Mouse (Mus musculus) ZHBTc4 (cell line): ENCODE results near the gene Bmp8b.
A peak's percentile ranks its signal among the peaks of the same experiment; 100 is the strongest.
"Not testable (repeated sequence)": the region's sequence is repeated elsewhere in the genome, so short reads cannot be mapped to it uniquely, and the experiment has no call there.

Source experiments
- DNase-seq: peaks from one replicate; pipeline ENCODE4 v3.0.0-alpha.2; 2011; ENCODE audit warnings: low read depth, low spot score

The Bmp8b gene

DNA sequence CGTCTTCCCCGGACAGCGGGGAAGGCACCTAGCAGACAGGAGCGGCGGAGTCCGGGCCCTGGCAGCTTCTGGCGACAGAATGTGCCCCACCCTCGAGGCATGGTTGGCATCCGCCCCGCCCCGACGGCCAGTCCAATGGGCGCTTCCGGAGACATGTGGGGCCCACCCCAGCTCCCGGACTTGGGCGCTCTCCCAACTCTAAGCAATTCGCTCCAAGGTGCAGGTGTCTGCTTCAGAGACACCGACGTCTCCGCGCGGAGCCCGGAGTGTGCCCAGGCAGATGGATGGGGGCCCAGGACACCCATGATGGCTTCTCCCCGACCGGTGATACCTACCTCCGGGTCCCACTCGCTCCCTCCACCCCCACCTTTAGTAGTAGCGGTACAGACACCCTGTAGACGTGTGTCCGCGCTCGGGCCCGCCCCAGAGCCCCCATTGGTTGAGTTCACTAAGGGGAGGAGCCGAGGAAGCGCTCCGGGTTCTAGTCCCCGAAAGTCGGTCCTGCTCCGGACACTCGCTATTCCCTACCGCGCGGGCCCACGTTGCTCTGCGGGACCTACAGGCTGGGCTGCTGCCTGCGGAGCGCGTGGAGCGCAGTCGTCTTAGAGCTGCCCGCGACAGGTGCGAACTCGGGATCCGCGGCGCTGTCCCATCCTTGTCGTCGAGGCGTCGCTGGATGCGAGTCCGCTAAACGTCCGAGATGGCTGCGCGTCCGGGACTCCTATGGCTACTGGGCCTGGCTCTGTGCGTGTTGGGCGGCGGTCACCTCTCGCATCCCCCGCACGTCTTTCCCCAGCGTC, at the start of gene Bmp8b:
Gene Bmp8b (plus strand): TSS at position 515 of the 800 bp plus-strand sequence.
- peak; percentile 84 for DNase-seq

DNA sequence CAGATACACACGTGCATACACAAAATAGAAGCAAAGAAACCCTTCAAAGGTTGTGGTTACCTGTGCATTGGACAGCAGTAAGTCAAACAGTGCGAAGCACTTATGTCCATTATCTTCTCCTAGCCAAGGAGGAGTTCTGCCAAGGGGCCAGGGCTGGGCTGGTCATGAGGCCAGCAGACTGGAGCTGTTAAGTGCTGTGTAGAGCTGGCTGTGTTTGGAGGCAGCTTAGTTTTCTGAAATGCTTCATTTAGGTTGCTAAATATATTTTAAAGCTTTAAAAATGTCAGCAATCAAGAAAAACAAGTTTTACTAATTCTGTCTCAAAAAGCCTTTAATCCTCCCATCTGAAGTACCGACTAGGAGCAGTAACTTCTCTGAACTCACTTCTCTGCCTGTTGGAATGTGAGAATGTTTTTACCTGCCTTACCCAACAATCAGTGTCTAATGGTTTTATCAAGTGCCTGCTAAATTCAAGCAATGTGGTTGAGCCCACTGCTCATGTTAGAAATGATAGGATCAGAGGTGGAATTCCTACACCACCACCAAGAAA, 48.3 kb upstream of the Bmp8b start:
- DNase-seq = no peak

DNA sequence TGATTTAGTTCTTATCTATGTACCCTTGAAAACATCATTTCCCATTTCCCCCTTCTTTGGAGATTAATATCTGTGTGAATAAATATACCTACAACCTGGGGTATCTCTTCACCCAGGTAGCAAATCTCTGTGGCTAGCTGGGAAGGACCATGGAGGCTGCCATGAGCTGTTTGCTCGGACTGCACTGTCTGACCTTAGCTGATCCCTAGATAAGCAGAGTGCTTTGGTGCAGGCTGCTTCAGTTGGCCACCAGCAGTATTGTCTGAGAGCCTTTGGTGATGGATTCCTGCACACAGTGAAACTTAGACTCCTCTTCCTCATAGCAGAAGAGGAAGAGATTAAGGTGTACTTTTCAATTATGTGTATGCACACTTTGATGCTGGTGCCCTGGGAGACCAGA, 47.0 kb upstream of the Bmp8b start:
- DNase-seq = no peak

DNA sequence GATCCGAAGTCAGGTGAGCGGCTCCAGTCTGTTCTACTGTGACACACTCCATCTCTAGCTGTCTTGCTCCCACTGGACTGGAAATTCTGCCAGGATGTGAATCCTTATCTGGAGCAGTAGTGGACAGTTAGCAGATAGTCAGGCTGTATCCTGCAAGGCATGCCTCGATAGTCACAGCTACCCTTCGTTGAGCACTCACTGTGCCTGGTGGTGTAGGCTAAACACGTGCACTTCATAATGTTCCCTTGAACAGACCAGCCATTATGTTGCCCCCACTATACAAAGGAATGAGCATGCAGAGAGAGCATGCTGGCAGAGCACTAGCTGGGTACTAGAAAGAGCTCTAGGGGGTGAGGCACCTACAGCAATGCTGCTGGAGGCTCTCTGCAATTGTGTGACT, 43.2 kb upstream of the Bmp8b start:
- no peak for DNase-seq

DNA sequence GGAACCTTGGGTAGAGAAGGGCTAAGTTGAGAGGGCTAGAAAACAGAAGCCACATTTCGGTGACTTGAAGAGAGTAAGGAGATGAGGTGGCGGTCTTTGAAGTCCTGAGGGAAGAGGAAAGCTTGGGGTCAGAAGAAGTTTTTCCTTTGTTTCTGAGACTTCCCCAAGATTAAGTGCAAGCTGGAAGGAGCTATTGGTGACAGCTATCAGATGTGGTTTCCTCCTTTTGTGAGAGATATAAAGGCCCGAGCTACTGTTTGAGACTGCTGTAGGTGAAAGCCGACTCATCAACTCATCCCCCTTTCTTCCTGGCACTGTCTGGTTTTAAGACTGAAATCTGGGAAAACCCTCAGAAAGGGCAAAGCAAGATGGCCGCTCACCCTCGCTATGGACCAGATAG, 36.3 kb upstream of the Bmp8b start:
- DNase-seq = no peak

DNA sequence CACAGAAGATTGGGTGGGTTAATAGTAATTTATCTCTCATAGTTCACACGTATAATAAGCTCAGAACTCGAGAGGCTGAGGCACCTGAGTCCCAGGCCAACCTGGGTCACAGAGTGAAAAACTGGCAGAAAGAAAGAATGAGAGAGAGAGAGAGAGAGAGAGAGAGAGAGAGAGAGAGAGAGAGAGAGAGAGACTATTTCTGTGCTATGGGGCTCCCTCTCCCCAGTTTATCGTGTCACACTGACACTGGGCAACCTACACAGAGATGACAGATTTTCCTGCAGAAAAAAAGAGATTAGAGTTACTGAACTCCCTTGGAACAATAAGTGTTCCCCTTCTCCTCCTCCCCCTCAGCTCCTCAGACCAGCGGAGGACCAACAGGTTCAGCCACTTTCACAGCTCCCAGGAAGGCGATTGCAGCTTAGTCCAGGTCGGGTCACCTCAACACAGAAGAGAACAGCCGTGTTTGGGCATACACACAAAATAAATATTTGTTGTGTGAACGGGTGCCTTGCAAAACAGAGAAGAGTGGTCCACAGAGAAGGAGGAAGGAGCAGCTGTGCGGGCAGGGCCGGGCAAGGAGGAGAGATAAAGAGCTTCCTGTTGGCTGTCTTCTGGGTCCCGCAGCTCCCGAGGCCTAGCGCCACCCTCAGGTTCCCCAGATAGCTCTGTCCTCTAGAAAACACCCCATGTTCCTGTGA, 33.5 kb upstream of the Bmp8b start:
- peak; percentile 36 for DNase-seq

DNA sequence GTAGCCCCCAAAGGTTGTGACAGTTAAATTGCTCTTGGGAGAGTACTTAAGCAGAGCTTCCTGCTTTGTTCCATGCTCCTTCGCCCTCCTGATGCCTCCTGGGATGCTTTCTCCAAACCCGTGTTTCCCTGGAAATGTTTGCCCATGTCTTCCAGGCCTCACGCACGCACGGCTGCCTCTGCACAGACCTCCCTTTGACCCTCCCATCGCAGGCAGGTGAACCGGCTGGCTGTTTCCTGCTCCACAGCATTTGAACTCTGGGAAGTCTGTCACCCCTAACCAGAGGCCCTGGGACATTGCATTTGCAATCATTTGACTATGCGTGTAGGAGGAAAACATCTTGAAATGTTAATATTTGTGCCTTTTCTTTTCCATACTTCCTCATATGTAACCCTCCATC, 28.0 kb upstream of the Bmp8b start:
- no peak for DNase-seq

DNA sequence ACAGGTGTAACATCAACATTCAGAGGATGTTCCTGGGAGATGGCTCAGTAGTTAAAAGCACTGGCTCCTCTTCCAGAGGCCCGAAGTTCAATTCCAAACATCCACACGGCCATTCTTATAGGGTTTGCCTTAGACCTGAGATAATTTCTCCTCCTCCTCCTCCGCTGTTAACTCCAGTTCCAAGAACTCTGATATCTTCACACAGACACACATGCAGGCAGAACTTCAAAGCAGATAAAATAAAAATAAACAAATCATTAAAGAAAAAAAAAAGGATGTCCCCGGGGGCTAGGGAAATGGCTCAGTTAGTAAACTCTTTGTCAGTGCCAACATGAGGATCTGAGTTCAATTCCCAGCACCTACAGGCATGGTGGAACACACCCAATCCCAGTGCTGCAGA, 26.7 kb upstream of the Bmp8b start:
- no peak for DNase-seq

DNA sequence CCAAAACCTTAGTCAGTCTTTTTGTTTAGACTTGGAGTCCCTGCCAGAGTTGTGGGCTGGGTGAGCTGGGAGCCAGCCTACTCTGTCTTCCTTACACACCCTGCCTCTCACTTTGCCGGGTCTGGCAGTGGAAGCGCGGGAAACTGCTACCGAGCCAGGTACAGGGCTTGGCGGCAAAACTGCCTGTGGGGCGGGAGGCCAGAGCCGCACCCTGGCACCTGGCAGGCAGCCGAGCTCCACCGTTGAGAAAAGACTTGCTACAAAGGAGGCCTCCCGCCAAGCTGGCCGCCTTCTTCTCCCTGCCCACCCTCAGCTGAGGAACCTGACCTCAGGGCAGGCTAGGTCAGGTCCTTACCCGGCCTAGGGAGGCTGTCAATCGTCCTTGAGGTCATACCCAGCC, 24.2 kb upstream of the Bmp8b start:
- DNase-seq = no peak

DNA sequence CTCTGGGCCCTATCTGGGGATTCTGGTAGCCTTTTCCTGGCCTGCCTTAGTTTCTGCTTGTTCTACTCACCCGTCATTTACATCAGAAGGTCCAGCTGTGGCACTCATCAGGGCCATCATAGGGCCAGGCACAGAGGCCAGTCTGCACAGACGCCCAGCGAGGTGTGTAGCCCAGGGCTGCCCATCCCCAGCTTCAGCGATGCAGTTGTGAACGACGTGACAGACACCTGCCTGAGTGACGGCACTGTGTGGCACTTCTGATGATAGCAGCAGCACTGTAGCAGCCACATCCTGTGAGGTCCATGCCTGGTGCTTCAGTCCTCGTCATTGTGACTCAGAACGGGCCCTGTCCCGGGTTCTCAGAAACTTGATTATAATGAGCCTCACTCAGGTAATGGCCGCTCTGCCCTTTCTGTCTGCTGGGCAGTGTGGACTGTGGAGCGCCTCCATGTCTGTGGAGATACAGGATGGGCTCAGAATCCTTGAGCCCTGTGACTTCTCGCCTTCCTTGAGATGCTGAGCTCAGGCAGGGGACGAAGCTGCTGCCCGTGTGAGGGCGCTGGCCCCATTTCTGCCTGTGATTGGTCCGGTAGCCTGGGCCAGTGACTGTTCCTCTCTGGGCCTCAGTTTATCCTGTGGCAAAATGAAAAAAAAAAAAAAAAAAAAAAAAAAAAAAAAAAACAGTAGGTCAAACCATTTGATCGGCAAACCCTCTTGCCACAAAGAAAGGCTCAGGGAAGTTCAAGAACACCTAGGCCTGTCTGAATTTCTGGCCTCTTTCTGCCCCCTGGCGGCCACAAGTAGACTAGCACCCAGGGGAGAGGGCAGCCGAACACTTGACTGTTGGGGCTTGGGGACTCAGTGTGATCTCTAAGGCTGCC, 22.4 kb upstream of the Bmp8b start:
- peak; percentile 88 for DNase-seq

DNA sequence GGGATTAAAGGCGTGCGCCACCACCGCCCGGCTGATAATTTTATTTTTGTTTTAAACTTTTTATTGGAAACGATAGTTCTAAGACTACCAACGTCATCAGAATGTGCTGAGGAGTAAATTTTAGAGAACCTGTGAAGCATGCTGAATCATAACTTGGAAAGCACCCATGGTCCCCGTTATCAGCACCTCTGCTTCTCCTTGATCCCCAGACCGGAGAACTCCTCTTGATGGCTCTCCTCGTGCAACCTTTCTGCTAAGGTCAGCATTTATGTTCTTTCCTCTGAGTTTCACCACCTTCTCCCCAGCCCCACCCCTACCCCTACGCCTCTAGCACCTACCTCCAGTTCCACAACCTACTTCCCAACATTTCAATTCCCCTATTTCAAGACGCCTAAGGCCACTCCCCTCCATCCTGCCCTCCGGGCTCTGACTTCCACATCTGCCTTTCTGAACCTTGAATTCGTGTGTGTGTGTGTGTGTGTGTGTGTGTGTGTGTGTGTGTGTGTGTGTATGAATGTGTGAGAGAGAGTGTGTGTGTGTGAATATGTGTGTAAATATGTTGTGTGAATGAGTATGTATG, 21.6 kb upstream of the Bmp8b start:
- no peak for DNase-seq

DNA sequence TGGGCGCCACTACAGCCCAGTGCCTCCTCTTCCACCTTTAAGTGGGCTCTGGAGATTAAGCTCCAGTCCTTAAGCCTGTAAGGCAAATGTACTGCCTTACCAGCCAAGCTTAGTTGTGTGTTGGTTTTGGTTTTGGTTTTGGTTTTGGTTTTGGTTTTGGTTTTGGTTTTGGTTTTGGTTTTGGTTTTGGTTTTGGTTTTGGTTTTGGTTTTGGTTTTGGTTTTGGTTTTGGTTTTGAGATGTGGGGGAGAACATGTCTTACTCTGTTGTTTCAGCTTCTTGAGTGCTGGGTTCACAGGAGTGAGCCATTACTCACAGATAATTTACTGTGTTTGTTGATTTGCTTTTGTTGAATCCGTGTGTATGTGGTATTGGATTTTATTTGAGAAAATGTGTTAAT, 19.7 kb upstream of the Bmp8b start:
- DNase-seq = no peak

DNA sequence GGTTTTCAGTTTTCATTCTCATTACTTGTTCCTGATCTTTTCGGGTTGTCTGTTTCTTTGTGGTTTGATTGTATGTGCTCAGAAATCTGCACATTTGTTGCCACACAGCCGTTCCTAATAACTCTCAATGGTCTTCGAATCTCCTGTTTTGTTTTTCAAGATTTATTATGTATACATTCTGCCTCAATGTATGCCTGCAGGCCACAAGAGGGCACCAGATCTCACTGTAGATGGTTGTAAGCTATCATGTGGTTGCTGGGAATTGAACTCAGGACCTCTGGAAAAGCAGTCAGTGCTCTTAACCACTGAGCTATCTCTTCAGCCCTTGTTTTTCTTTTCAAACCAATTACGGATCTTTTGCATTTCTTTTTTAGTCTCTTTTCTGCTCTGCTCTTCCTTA, 18.6 kb upstream of the Bmp8b start:
- peak; percentile 31 for DNase-seq

DNA sequence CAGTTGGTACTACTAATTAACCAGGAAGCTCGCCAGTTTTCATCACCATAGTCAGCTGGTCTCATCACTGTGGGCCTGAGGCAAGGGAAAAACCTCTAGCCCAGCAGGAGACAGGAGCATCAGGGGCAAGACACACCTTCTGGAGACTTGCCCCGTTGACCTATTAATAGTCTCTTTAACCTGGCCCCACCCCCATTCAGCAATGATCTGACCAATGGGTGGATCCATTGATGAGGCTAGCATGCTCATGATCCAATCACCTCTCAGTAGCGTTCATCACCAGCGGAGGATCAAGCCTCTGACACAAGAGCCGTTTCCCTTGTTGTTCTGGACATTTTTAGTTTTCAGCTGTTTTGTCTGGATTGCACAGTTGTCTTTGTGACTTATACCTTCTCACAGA, 12.3 kb upstream of the Bmp8b start:
- peak; percentile 80 for DNase-seq

DNA sequence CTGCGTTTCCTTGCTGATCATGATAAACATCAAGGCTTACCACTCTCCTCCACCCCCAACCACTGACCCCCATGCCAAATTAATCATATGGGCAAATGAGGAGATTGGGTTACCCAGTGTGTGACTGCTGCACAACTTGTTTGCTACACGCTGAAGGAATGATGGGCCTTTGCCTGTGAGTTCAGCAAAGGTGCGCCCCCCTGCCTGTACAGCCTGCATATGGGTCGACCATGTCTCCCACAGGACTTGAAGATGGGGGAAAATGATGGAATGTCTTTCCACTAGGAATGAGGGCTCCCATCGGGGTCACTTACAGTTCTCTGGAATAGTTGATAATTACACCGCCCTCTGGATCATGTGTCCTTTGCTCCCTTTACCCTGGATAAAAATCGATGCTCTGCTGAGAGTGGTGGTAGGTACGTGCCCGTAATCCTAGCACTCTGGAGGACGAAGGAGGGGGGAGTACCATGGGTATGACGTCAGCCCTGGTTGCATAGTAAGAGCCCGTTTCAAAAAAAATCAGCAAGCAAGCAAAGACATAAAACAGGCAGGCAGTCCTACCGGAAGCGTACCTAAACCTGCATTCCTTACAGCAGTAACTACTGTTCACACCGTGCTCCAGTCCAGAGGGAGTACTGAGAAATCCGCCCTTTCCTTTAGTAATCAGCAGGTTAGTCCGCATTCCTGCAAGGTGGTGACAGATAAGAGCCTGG, 11.7 kb upstream of the Bmp8b start:
- no peak for DNase-seq

DNA sequence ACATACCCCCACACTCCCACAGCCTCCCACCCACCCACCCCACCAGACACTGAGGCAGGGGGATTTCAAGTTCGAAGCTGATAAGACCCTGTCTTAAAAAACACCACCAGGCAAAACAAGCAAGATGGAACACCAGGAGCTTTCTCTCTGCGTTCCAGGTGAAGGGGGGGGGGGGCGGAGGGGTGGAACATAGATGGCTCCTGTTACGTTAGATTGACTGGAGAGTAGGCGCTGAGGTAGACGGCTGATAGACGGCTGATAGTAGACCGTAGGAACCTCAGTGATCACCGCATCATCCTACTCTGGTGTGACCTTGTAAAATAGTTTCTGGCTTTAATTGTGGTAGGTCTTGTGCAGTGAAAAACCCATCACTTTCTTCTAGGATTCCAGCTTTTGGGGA, 11.1 kb upstream of the Bmp8b start:
- no peak for DNase-seq

DNA sequence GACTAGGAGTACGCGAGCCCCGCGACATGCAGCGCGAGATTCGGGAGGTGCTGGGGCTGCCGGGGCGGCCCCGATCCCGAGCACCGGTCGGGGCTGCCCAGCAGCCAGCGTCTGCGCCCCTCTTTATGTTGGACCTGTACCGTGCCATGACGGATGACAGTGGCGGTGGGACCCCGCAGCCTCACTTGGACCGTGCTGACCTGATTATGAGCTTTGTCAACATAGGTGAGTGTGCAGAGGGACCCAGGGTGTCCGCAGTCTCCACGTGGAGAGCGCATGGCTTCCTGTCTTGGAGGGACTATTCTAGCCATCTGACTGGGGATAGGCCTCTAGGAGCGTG, 456 bp downstream of the Bmp8b start:
- peak; percentile 50 for DNase-seq

DNA sequence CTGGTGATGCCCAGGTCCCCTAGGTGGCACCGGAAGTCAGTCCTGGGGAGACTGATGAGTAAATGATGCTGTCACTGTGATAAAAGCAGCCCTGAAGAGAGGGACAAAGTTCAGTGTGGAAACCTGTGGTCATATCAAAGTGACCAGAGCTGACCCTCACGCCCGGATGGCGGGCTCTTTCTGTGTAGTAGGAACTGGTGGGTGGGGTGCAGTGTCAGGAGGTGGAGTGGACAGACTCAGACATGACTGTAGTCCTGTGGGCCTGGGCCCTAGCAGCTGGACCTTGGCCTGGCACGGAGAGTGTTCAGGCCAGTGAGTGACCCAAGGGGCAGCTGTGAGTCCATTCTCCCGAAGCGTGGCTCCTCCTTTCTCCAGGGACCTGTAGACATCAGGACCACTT, 964 bp downstream of the Bmp8b start:
- not testable (repeated sequence) for DNase-seq

DNA sequence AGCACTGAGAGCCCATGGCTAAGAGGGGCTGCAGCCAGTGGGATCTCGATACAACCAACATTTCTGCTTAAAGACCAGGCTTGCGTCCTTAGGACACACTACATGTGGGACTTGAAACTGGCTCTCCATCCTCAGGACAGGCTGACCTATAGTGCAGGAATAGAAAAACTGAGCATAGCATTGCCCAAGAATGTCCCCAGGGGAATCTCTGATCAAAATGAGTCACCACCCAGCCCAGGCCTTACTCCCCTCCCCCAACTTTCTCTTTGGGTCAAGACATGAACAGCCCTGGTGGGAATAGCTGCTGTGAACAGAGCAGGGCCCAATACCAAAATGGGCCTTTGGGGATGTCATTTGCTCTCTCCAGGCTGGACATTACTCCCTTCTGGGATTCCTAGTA, 1.9 kb downstream of the Bmp8b start:
- DNase-seq = no peak

DNA sequence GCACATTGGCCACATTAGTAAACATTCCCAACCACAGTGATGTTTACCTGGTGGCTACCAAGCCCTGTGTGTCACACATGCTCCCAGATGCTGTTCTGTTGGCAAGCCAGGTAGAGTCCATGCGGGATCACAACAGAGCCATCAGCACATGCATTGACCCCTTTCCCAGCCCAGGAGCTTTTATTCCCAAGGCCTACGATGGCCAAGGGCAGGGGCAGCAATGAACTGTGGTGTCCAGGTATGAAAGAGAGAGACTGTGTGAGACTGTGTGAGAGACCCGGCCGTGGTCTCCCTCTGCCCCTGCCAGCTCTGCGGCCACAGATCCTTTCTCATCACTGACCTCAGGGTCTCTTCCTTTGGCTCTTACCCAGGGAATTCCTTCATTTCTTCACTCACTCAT, 3.1 kb downstream of the Bmp8b start:
- no peak for DNase-seq

DNA sequence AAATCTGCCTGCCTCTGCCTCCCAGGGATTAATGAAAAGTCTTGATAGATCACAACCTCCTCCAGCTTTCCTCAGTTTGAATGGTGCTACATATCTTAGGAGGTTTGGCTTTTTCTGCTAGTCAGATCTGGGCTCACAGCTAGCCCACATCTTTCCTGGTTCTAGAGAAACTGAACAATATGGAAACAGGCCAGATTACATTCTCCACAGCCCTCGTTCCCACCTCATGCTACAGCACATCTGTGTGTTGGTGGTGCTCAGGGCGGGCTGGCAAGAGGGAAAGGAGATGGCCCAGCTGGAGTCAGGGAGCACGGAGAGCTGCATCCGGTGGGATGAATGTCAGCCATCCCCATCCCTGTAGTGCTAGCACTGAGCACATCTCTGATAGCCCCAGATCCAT, 5.8 kb downstream of the Bmp8b start:
- DNase-seq = no peak
